Mouse (Mus musculus) heart, embryonic 14.5 days (tissue): ENCODE measurements around the gene Nin. TPM values are rescaled to one million over a fixed set of nuclear protein-coding genes. Genes with fewer than 3 reads are reported as not detected.

Experiments used
- ATAC-seq: fragments of 200-750 bp; cut with Nextera tagmentation; 2 replicates; pipeline ENCODE4 v1.8.0; 2017; ENCODE audit warnings: low read depth, moderate TSS enrichment; ENCODE audit not compliant: insufficient number of reproducible peaks, insufficient read depth, low FRiP score
- H3K27ac ChIP-seq, 2 experiments: fragments of 200-500 bp in 1 of 2; fragments of 300-500 bp in 1 of 2; sonication (generic) in 1 of 2; replicated peaks in 1 of 2; 2 replicates each; pipeline ENCODE4 v1.5.1; 2012 to 2014; ENCODE audit warnings: low read depth in 2 of 2, low read length in 2 of 2, control low read depth in 1 of 2, mild to moderate bottlenecking in 1 of 2, mixed read lengths in 1 of 2; ENCODE audit not compliant: control insufficient read depth in 1 of 2, insufficient read depth in 1 of 2
- H3K27me3 ChIP-seq: fragments of 300-500 bp; sonication (generic); 2 replicates; pipeline ENCODE4 v1.6.1; 2014; ENCODE audit warnings: mild to moderate bottlenecking, low read length, control low read depth; ENCODE audit not compliant: control insufficient read depth, insufficient read depth
- H3K36me3 ChIP-seq: fragments of 300-500 bp; sonication (generic); 2 replicates; pipeline ENCODE4 v1.6.1; 2014; ENCODE audit warnings: mild to moderate bottlenecking, control low read depth, low read length, mixed read lengths; ENCODE audit not compliant: control insufficient read depth, insufficient read depth
- H3K4me1 ChIP-seq, 2 experiments: fragments of 200-500 bp in 1 of 2; fragments of 300-500 bp in 1 of 2; sonication (generic) in 1 of 2; 2 replicates each; pipeline ENCODE4 v1.6.1; 2012 to 2014; ENCODE audit warnings: low read length in 2 of 2, control low read depth in 1 of 2, mixed read lengths in 1 of 2; ENCODE audit not compliant: control insufficient read depth in 2 of 2, insufficient read depth in 2 of 2
- H3K4me2 ChIP-seq: fragments of 300-500 bp; sonication (generic); 2 replicates; pipeline ENCODE4 v1.6.1; 2014; ENCODE audit warnings: mild to moderate bottlenecking, low read length
- H3K4me3 ChIP-seq, 2 experiments: fragments of 200-500 bp in 1 of 2; fragments of 300-500 bp in 1 of 2; sonication (generic) in 1 of 2; 2 replicates each; pipeline ENCODE4 v1.5.1; 2012 to 2014; ENCODE audit warnings: low read length in 2 of 2, mild to moderate bottlenecking in 2 of 2, control low read depth in 1 of 2, low read depth in 1 of 2, moderate library complexity in 1 of 2; ENCODE audit not compliant: control insufficient read depth in 1 of 2, insufficient read depth in 1 of 2
- H3K9ac ChIP-seq: fragments of 300-500 bp; sonication (generic); 2 replicates; pipeline ENCODE4 v1.6.1; 2014; ENCODE audit warnings: mild to moderate bottlenecking, low read length
- H3K9me3 ChIP-seq: fragments of 300-500 bp; sonication (generic); 2 replicates; pipeline ENCODE4 v1.6.1; 2016; ENCODE audit warnings: low read length, control low read depth; ENCODE audit not compliant: control insufficient read depth
- WGBS: fragments of 180-500 bp; shearing (Covaris S2); extraction: QIAGEN DNeasy Blood & Tissue Kit; methylation state at CpG from one replicate; pipeline ENCODE4 v1.1.7; 2014; 5-methylcytosine and 5-hydroxymethylcytosine counted together
- polyA plus RNA-seq: library from polyadenylated mRNA; unstranded; fragments of >200 nt; fragmentation: Nextera tagmentation; extraction: Ambion mirVana; gene quantifications from 2 replicates; pipeline ENCODE4 v1.2.1, GENCODE M21; 2014

The Nin gene
- polyA plus RNA-seq: 10.8 and 11.5 TPM in 2 replicates

DNA sequence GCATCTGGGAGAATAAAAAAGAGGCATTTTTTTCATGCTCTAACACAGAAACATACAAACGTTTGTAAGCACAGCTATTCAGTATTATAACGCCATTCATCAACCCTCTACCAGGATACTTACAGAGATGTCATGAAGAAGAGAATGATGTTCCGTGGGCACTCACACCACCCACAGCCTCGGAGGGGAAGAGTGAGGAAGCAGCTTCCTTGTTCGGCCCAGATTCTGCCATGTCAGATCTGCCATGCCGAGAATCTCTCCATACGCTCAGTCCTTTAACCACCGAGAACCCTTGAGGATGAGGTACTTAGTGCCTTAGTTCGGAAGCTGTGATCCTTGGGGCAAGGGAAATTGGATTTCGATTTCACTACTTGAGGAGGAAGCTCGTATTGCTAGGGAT, at the start of gene Nin:
Gene Nin (minus strand): TSS at position 367 of the 400 bp plus-strand sequence.
- H3K4me3 ChIP-seq: no peak within 1 kb of the TSS
- no peak for ATAC-seq

DNA sequence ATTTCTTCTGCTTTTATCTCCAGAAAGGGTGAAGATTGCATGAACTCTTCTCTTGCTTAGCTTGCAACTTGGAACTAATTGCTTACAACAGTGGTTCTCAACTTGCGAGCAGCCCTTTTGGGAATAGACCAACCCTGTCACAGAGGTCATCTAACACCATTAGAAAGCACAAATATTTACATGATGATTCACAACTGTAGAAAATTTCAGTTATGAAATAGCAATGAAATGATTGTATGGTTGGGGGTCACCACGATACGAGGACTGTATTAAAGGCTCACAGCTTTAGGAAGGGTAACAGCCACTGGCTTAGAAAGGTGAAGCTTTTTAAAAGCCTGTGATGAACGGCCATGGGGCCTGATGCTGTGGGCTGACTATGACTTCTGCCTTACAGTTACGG, 47.5 kb upstream of the Nin start:
- Histone ChIP-seq H3K9me3 (no peaks in the 10 kb centered on the region), H3K4me3 (no peak overlapping the region), H3K4me1 (no peaks in the 10 kb centered on the region; a peak in 1 of 4 replicates), H3K27me3 (no peaks in the 10 kb centered on the region), H3K36me3 (no peaks in the 10 kb centered on the region), H3K4me2 (no peak overlapping the region), H3K27ac (no peak overlapping the region), H3K9ac (no peak overlapping the region)
- 74% methylated on average over 5 of the region's 5 CpGs for WGBS
- ATAC-seq: no peak

More for the DNA sequence above, at the start of gene Nin:
- Histone ChIP-seq H3K27ac (no peak within 1 kb of the TSS), H3K36me3 (no peaks in the 10 kb centered on the region), H3K9ac (no peak within 1 kb of the TSS), H3K4me1 (peaks cover 3 to 10% of the 10 kb centered on the region in 2 experiments), H3K4me2 (peak within 1 kb of the TSS; percentile 100; the same call in 1 of the 2 replicates), H3K27me3 (no peaks in the 10 kb centered on the region), H3K9me3 (no peaks in the 10 kb centered on the region)
- 64% methylated on average over 11 of the region's 11 CpGs for WGBS

GRCm38 (mm10) chr12:70157292-70158066, 44.0 kb upstream of the Nin start:
- no peak for ATAC-seq

DNA sequence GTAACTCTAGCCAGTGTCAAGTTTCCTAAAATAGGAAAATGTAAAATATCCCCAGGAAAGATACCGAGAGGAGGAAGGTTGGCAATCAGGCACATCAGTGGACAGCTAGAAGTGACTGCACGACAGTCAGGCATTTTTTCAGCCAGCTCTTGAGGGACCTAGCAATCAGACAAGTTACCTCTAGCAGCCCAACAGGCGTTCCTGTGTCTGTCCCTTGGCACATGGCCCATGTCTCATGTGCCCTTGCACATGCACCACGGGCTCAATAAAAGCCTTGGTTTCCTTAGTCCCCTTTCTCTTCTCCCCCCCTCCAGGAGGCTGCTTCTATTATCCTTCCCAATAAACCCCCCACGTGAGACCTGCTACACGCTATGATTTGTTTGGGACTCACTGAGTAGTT, 42.7 kb upstream of the Nin start:
- Histone ChIP-seq H3K4me1 (no peaks in the 10 kb centered on the region; a peak in 1 of 4 replicates), H3K9me3 (no peaks in the 10 kb centered on the region), H3K9ac (no peak overlapping the region), H3K36me3 (no peaks in the 10 kb centered on the region), H3K4me2 (no peak overlapping the region), H3K27ac (no peak overlapping the region), H3K27me3 (no peaks in the 10 kb centered on the region), H3K4me3 (no peak overlapping the region)
- no peak for ATAC-seq
- WGBS: 54% methylated on average over 6 of the region's 6 CpGs

More at GRCm38 (mm10) chr12:70157292-70158066, 44.0 kb upstream of the Nin start:
- 58% methylated on average over 5 of the region's 5 CpGs for WGBS
- H3K4me3 ChIP-seq: no peak overlapping the region
- H3K27me3 ChIP-seq: no peaks in the 10 kb centered on the region
- H3K9me3 ChIP-seq: no peaks in the 10 kb centered on the region
- no peak overlapping the region for H3K27ac ChIP-seq
- H3K4me1 ChIP-seq: no peaks in the 10 kb centered on the region; a peak in 1 of 4 replicates
- no peak overlapping the region for H3K4me2 ChIP-seq
- H3K9ac ChIP-seq: no peak overlapping the region
- no peaks in the 10 kb centered on the region for H3K36me3 ChIP-seq

GRCm38 (mm10) chr12:70153842-70154241, 40.3 kb upstream of the Nin start, which contains the start of gene Abhd12b:
Abhd12b (plus strand) TSS chr12:70154142.
- peaks cover 1 to 3% of the 10 kb centered on the region in 2 experiments; a peak in 2 of 4 replicates for H3K4me1 ChIP-seq
- WGBS: 57% methylated on average over 3 of the region's 3 CpGs
- no peaks in the 10 kb centered on the region for H3K36me3 ChIP-seq
- no peak within 1 kb of the TSS for H3K4me2 ChIP-seq
- no peak for ATAC-seq
- no peaks in the 10 kb centered on the region for H3K9me3 ChIP-seq
- H3K27me3 ChIP-seq: no peaks in the 10 kb centered on the region; the same call in 1 of the 2 replicates
- no peak within 1 kb of the TSS for H3K4me3 ChIP-seq
- H3K9ac ChIP-seq: no peak within 1 kb of the TSS
- no peak within 1 kb of the TSS for H3K27ac ChIP-seq

- peak overlapping the region; percentile 72 for H3K4me2 ChIP-seq
- no peaks in the 10 kb centered on the region; the same call in 1 of the 2 replicates for H3K27me3 ChIP-seq
- H3K4me1 ChIP-seq: peaks cover 7 to 10% of the 10 kb centered on the region in 2 experiments; a peak in 3 of 4 replicates
- WGBS: 16% methylated on average over 11 of the region's 11 CpGs
- no peak overlapping the region for H3K27ac ChIP-seq
- peak overlapping the region; percentile 59 for H3K9ac ChIP-seq
- H3K36me3 ChIP-seq: no peaks in the 10 kb centered on the region
- H3K4me3 ChIP-seq: peak overlapping the region in 1 of 2 experiments; percentile 37; a peak in 2 of 4 replicates
- H3K9me3 ChIP-seq: no peaks in the 10 kb centered on the region
- ATAC-seq: no peak
These were observed 35.2 kb upstream of the Nin start for GRCm38 (mm10) chr12:70148631-70149265.

- Histone ChIP-seq H3K4me2 (peak overlapping the region; percentile 72), H3K27me3 (no peaks in the 10 kb centered on the region; the same call in 1 of the 2 replicates), H3K9me3 (no peaks in the 10 kb centered on the region), H3K4me1 (peaks cover 7 to 10% of the 10 kb centered on the region in 2 experiments; a peak in 3 of 4 replicates), H3K4me3 (peak overlapping the region; percentile 33 to 37), H3K36me3 (no peaks in the 10 kb centered on the region), H3K9ac (peak overlapping the region; percentile 59), H3K27ac (no peak overlapping the region)
- no peak for ATAC-seq
- 8% methylated on average over 13 of the region's 13 CpGs for WGBS
These were observed 34.6 kb upstream of the Nin start for GRCm38 (mm10) chr12:70147986-70148630.
